Mouse (Mus musculus) heart, adult 2 months (tissue): ENCODE results near the gene Sobp.

Source experiments
- CTCF ChIP-seq: fragments of 200-600 bp; IDR thresholded peaks from 2 replicates; pipeline ENCODE4 v1.8.1; 2022; ENCODE audit warnings: antibody characterized with exemption, mild to moderate bottlenecking, moderate library complexity
- EP300 ChIP-seq: fragments of 200-500 bp; IDR thresholded peaks from 2 replicates; pipeline ENCODE4 v1.6.1; 2011; ENCODE audit warnings: low read depth, low read length, control low read depth; ENCODE audit not compliant: insufficient read depth
- POLR2A ChIP-seq: fragments of 200-500 bp; IDR thresholded peaks from 2 replicates; pipeline ENCODE4 v1.6.1; 2011; ENCODE audit warnings: mild to moderate bottlenecking, low read depth, low read length, control low read depth; ENCODE audit not compliant: insufficient read depth

- TF ChIP-seq POLR2A (no peak), CTCF (no peak), EP300 (no peak)
These were observed 58.0 kb downstream of the Sobp start for GRCm38 (mm10) chr10:43116083-43116927.
